Mouse (Mus musculus) gastrocnemius, adult 18-20 months (tissue): ENCODE measurements around the gene Olfr1170. TPM values are rescaled to one million over a fixed set of nuclear protein-coding genes. Genes with fewer than 3 reads are reported as not detected.

Source experiments
- DNase-seq: peaks from one replicate; pipeline ENCODE4 v3.0.0; 2021; ENCODE audit warnings: low spot score
- long read RNA-seq, 2 experiments: library from polyadenylated mRNA; stranded (forward); transcript quantifications; one replicate each; pipeline ENCODE4 v2.0.0; 2021
- total RNA-seq, 2 experiments: library from RNA; stranded (reverse); gene quantifications; 2 replicates each; pipeline ENCODE4 v1.2.3; 2021

Gene Olfr1170
- not detected for total RNA-seq
- long read RNA-seq, experiment 1 = 0 reads
- long read RNA-seq, experiment 2 = 0 reads

GRCm38 (mm10) chr2:88228234-88228633 is at the start of gene Olfr1170:
Gene Olfr1170 (minus strand): TSS chr2:88228334.
- DNase-seq = no peak

GRCm38 (mm10) chr2:88220784-88221183 is 7.3 kb downstream of the Olfr1170 start:
- no peak for DNase-seq

- no peak for DNase-seq
Observed at GRCm38 (mm10) chr2:88181580-88181979, 46.6 kb downstream of the Olfr1170 start, which contains the start of gene Olfr1168. Gene Olfr1168 (plus strand): TSS chr2:88181880.

Other genes starting within 250 kb of the Olfr1170 start
- gene Olfr1158, start 238.2 kb downstream of the Olfr1170 start, total RNA-seq = not detected
- gene Olfr1160, start 220.1 kb downstream of the Olfr1170 start, total RNA-seq = not detected
- gene Olfr1161, start 205.6 kb downstream of the Olfr1170 start, total RNA-seq = not detected
- gene Olfr73, start 190.6 kb downstream of the Olfr1170 start, total RNA-seq = not detected
- gene Olfr1162, start 177.2 kb downstream of the Olfr1170 start, total RNA-seq = not detected
- gene Olfr1163, start 156.5 kb downstream of the Olfr1170 start, total RNA-seq = not detected
- gene Olfr1164, start 134.4 kb downstream of the Olfr1170 start, total RNA-seq = not detected
- not detected for gene Olfr1166, start 100.1 kb downstream of the Olfr1170 start, total RNA-seq
- not detected for gene Olfr1167, start 73.1 kb downstream of the Olfr1170 start, total RNA-seq
- not detected for gene Olfr1168, start 46.5 kb downstream of the Olfr1170 start, total RNA-seq
- not detected for gene Olfr1173, start 51.5 kb upstream of the Olfr1170 start, total RNA-seq
- not detected for gene Olfr1174-ps, start 86.8 kb upstream of the Olfr1170 start, total RNA-seq
- gene Olfr1175-ps, start 98.9 kb upstream of the Olfr1170 start, total RNA-seq = not detected
- gene Olfr1176, start 108.4 kb upstream of the Olfr1170 start, total RNA-seq = not detected
- gene Olfr1177-ps, start 118.2 kb upstream of the Olfr1170 start, total RNA-seq = not detected
- gene Olfr1178, start 158.7 kb upstream of the Olfr1170 start, total RNA-seq = not detected
- gene Olfr1179, start 178.1 kb upstream of the Olfr1170 start, total RNA-seq = not detected
- not detected for gene Olfr1180, start 190.8 kb upstream of the Olfr1170 start, total RNA-seq
- not detected for gene Olfr1181, start 197.8 kb upstream of the Olfr1170 start, total RNA-seq
- gene Gm13757, start 220.8 kb upstream of the Olfr1170 start, total RNA-seq = not detected
- gene Olfr1183, start 226.5 kb upstream of the Olfr1170 start, total RNA-seq = not detected